Mouse (Mus musculus) retina, postnatal 1 day (tissue): ENCODE data around the gene Rasgrp3.

ENCODE experiments used
- DNase-seq: peaks from one replicate; pipeline ENCODE4 v3.0.0-alpha.2; 2012

Gene Rasgrp3

GRCm38 (mm10) chr17:75544262-75544661, 108.6 kb downstream of the Rasgrp3 start:
- DNase-seq, result no peak

DNA sequence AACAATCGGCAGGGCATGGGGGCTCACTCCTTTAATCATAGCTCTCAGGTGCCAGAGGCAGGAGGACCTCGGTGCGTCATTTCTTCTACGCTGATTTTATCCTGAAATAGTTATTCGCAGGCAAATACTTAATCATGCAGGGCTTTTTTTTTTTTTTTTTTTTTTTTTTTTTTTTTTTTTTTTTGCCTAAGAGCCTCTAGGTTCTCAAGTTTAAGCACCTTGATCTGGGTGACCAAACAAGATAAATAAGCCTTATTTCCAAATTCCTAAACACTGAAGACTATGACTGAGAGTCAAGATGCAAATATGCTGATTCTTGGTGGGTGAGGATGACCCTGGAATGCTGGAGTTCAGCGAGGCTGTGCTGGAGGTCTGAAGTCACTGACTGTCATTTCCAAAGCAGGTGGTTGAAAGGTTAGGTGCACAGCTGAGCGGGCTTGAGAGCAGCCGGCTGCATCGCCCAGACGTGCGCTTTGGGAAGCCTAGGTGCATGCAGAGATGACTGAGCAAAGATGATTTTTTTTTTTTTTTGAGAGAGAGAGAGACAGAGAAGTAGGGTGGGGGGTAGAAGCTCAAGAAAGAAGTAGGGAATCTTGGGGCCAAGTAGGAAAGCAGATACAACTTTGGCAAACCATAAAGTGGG, 115.2 kb downstream of the Rasgrp3 start:
- DNase-seq, result peak; percentile 28

DNA sequence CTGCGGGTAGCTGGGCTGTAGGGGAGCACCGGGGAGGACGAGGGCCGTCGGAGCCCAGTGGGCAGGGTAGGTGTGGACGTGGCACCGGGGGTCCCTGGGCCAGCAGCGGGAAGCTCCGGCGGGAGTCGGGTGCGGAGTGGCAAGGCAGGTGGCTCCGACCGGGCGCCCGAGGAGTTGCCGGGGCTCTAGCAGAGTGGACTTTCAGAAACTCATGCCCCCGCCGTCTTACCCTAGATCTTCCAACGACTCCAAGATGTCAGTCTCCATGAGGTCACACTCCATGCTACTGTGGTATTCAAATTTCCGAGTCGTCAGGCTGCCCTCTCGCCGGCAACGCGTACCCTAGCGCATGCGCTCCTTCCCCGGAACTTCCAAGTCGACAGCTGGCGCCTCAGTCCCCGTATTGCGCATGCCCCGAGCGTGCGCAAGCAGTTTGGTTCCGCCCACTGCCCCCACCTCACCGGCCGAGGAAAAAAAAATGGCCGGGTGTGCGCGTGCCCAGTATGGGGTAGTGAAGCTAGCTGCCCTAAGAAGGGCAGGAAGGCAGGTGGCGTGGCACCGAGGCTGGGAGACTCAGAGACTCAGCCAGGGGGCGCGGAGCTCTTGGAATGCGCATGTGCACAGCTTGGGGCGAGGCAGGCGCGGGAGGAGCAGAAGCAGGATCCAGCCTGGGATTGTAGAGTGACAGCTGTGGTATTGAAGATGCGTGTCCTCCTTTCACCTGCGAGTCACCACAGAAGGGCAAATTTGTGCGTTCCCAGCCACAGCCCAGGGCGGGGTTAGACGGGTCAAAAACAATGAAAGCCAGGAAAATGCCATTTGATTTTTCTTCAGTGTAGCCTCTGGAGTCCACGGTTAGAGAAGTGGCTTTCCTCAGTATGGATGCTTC, 116.1 kb downstream of the Rasgrp3 start, which contains the start of gene Fam98a:
TSS of gene Fam98a (minus strand) at position 435 of the 889 bp plus-strand sequence.
- peak; percentile 99 for DNase-seq

DNA sequence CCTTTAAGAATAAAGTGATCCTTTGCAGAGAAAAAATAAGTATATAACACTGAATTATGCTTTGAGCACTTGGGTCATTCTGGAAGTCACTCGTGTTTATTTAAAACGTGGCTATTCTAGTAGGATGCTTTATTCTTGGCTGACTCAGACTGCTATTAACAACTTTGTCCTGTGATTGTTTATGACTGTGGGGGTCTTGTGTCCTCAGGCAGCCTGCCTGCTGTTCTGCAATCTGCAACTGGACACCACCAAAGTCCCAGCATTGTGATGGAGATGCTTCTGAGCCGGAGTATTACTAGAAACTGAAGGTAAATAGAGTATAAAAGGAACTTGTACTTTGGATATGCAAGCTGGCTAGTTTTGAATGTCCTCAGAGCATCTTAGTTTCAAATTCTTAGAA, 121.3 kb downstream of the Rasgrp3 start:
- no peak for DNase-seq

GRCm38 (mm10) chr17:75558041-75558440, 122.3 kb downstream of the Rasgrp3 start:
- no peak for DNase-seq

DNA sequence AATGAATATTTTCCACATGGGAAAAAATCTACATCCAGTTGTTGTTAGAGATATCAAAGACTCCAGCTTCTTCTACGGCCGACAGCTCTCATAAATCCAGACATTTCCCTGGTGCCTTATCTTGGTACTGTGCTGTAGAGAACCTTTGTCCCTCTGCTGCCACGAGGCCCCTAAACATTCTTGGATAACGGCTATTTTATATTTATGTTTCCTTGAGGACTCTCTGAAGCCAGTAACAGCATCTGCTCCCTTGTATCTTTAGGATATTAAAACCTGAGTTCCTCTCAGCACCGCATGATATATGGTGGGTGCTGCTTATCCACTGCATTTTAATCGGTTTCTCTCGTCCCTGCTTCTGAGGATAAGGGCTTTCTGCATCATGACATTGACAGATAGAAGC, 139.9 kb downstream of the Rasgrp3 start:
- DNase-seq, result no peak
